Mouse (Mus musculus) c-Kit-positive CD71-positive TER-119-negative erythroid progenitor cells, embryonic 14.5 days (primary cell): ENCODE measurements around the gene Osbpl9.

Experiments
- DNase-seq: peaks from one replicate; pipeline ENCODE4 v3.0.0-alpha.2; 2013; ENCODE audit warnings: low read depth

Gene Osbpl9

GRCm38 (mm10) chr4:109105254-109105653, 96.8 kb downstream of the Osbpl9 start:
- no peak for DNase-seq

GRCm38 (mm10) chr4:109103145-109103883, 98.8 kb downstream of the Osbpl9 start:
- no peak for DNase-seq

GRCm38 (mm10) chr4:109102574-109102973, 99.5 kb downstream of the Osbpl9 start:
- DNase-seq, result no peak

- DNase-seq, result no peak
Measured at GRCm38 (mm10) chr4:109098861-109099260, 103.2 kb downstream of the Osbpl9 start.

GRCm38 (mm10) chr4:109094269-109094668, 107.8 kb downstream of the Osbpl9 start:
- no peak for DNase-seq

- DNase-seq, result no peak
Measured at GRCm38 (mm10) chr4:109092344-109092743, 109.7 kb downstream of the Osbpl9 start.

- DNase-seq, result no peak
Measured at GRCm38 (mm10) chr4:109091241-109091777, 110.8 kb downstream of the Osbpl9 start.

- DNase-seq, result peak; percentile 46
Measured at GRCm38 (mm10) chr4:109089999-109090398, 112.1 kb downstream of the Osbpl9 start.

GRCm38 (mm10) chr4:109089171-109089570, 112.9 kb downstream of the Osbpl9 start:
- no peak for DNase-seq

GRCm38 (mm10) chr4:109080118-109080517, 122.0 kb downstream of the Osbpl9 start:
- DNase-seq, result no peak

GRCm38 (mm10) chr4:109079676-109080075, 122.4 kb downstream of the Osbpl9 start:
- DNase-seq, result no peak

- no peak for DNase-seq
Measured at GRCm38 (mm10) chr4:109078941-109079340, 123.1 kb downstream of the Osbpl9 start.

GRCm38 (mm10) chr4:109073296-109073695, 128.8 kb downstream of the Osbpl9 start:
- no peak for DNase-seq

GRCm38 (mm10) chr4:109072891-109073290, 129.2 kb downstream of the Osbpl9 start:
- DNase-seq, result no peak

- no peak for DNase-seq
Measured at GRCm38 (mm10) chr4:109065714-109066113, 136.4 kb downstream of the Osbpl9 start.

GRCm38 (mm10) chr4:109064941-109065340, 137.1 kb downstream of the Osbpl9 start:
- DNase-seq, result no peak

GRCm38 (mm10) chr4:109059255-109059821, 142.7 kb downstream of the Osbpl9 start:
- DNase-seq, result no peak

- no peak for DNase-seq
Measured at GRCm38 (mm10) chr4:109057640-109058039, 144.4 kb downstream of the Osbpl9 start.

GRCm38 (mm10) chr4:109056351-109056750, 145.7 kb downstream of the Osbpl9 start:
- DNase-seq, result no peak

- no peak for DNase-seq
Measured at GRCm38 (mm10) chr4:109054003-109054402, 148.1 kb downstream of the Osbpl9 start.

GRCm38 (mm10) chr4:109052282-109052681, 149.8 kb downstream of the Osbpl9 start:
- no peak for DNase-seq

GRCm38 (mm10) chr4:109048258-109048657, 153.8 kb downstream of the Osbpl9 start:
- DNase-seq, result no peak

- DNase-seq, result no peak
Measured at GRCm38 (mm10) chr4:109043756-109044155, 158.3 kb downstream of the Osbpl9 start.
